Mouse (Mus musculus) cerebellum, adult 11-12 months (tissue): Measurements from ENCODE around the gene Gpr108.

Experiments used
- DNase-seq: peaks from one replicate; pipeline ENCODE4 v3.0.0; 2022

The Gpr108 gene

DNA sequence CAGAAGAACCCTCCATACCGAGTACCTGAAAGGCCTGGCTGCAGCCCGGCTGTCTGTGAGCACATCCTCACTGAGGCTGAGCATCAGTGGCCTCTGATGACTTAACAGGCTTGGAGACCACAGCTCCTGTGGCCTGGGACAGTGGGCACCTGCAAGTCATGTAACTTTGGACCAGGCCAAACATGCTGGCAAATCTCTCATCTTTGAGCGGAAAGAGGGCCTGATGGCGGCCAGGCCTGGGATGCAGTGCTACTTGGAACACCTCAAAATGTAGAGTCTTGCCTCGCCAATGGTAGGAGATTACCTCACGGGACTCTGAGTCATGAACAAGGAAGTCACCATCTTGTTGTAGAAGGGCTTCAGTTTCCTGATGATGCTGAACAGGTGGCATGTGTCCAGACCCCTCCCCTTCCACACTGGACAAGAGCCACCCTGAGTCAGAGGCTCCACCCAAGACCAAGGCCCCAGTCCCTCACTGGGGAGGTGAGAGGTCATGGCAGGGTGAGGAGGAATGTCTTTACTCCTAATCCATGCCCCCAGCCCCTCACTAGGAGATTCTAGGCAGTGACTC, 19.4 kb upstream of the Gpr108 start:
- no peak for DNase-seq

DNA sequence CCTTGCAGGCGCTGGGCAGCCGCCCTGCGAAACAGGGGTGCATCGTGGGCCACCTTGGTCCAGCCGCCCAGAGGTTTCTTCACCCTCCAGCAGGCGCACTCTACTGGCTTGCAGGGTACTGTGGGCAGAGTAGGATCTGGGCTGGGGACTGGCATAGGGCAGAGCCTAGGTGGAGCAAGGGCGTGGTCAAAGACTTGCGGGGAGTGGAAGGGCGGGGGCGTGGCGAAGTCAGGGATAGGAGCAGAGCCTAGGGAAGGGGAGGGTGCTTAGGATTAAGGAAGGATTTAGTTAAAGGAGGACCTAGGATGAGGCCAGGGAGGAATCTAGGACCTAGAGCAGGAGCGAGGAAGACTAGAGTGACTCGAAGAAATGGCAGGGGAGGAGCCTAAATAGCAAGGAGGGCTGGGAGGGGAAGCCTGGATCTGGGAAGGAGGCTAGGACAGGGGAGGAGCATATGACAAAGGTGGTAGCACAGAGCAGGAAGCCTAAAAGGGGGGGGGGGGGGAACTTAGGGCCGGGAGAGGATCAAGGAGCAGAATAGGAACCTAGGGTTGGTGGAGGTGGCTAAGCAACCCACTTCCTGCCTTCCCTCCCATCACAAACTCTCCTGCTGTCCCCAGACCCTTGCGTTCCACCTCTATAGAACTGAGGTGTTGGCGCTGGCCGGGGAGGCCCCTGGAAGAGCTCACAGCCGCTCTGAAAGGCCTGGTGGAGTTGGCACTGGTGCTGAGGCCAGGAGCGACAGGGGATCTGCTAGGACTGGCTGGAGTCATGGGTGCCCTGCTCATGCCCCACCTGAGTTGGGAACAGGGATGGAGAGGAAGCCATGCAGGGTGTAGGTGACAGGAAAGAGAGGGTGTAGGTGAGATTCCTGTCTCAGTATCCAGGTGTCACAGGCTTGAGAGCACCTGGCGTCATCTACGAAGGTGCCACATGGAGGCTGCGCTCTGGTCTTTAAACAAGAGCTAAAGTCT, 17.0 kb upstream of the Gpr108 start:
- DNase-seq, result peak; percentile 83

DNA sequence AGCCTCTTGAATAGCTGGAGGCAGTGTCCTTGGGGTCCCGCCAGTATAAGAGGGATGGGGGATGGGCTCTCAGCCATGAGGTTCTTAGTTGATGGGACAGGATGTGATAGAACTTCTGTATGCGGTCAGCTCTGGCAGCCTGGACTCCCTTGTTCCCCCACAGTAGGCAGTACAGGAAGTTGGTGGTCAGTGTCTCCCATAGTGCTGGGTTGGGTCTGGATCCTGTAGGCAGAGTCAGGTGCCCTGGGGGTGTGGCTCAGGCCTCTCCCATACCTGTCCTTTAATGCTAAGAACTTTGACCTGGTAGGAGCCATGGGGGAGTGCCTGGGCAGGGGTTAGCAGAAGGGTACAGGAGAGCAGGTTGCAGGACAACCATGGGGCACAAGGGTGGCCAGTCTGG, 15.9 kb upstream of the Gpr108 start:
- DNase-seq, result peak; percentile 32

DNA sequence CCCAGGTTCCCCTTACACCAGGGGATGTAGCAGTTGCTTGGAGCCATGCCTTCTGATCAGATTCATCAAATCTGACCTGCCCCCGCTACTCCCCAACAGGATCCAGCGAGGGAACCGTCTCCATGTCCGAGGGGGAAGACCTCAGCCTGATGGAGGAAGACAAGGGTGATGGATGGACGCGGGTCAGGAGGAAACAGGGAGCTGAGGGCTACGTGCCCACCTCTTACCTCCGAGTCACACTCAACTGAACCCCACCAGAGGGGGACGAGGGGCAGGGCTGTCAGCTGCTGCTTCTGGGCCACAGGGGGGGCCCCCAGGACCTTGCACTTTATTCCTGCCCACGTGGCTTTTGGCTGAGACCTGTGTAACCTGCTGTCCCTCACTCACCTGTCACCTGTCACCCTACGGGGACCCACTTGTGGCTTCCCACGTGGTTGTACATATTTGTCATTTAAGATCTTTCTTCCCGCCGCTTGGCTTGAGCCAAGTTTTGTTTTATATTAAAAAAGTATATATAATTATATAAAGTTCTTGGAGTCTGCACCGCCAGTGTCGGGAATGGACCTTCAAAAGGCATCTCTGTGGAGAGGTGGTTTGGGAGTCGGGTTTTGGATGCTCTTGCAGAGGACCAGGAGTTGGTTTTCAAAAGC, 14.8 kb upstream of the Gpr108 start:
- no peak for DNase-seq

DNA sequence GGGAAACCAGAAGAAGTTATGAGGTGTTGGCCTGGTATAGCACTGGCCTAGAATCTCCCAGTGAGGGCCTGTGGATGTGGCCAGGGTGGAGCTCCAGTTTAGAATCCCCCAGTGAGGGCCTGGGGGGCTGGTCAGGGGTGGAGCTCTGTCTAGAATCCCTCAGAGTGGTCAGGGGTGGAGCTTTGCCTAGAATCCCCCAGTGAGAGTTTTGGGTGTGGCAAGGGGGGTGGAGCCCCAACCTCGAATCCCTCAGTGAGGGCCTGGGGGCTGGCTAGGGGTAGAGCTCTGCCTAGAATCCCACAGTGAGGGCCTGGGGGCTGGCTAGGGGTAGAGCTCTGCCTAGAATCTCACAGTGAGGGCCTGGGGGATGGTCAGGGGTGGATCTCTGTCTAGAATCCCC, 13.6 kb upstream of the Gpr108 start:
- no peak for DNase-seq

DNA sequence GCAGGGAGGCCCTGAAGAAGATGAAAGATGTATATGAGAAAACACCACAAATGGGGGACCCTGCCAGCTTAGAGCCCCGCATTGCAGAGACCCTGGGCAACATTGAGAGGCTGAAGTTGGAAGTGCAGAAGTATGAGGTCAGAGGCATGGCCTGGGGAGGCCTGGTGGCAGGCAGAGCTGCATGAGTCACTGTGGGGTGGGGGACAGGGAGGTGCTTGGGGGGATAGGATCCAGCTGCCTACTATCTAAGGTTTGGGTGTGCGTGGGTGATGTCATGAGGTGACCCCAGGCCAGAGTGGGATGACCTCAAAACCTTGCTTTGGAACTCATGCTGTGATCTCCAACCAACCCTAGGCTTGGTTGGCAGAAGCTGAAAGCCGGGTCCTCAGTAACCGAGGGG, 13.0 kb upstream of the Gpr108 start:
- peak; percentile 11 for DNase-seq

DNA sequence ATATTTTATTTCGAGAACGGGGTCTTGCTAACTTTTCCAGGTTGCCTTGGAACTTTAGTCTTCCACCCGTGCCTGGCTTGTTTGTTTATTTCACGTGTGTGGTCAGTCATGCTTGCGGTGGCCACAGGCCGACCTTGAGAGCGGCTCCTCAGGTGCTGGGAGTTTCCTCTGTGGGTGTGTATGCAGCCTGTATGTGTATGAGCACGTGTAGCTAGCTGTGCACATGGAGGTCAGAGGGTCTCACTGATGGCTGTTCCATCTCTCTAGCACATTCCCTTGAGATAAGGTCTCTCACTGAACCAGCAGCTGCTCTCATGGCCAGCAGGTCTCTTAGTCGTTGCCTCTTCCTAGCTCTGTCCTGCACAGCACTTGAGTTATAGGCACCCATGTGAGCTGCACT, 12.1 kb upstream of the Gpr108 start:
- peak; percentile 3 for DNase-seq

DNA sequence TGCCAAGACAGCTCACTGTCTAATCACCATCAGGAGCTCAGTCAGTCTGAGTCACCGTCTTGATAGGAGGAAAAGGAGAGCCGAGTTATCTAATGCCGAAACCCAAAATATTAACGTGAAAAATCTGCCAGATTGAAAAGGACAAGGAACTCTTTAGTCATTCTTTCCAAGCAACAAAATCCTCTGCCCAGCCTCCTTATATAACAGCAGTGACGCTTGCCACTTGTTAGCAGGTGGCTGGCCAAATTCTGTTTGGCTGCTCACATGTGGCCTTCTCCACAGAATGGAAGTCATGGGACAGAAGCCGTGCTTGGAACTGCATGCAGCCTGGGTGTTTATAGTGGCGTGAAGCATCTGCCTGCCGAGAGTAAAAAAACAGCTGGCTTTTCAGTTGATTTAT, 11.5 kb upstream of the Gpr108 start:
- peak; percentile 20 for DNase-seq

DNA sequence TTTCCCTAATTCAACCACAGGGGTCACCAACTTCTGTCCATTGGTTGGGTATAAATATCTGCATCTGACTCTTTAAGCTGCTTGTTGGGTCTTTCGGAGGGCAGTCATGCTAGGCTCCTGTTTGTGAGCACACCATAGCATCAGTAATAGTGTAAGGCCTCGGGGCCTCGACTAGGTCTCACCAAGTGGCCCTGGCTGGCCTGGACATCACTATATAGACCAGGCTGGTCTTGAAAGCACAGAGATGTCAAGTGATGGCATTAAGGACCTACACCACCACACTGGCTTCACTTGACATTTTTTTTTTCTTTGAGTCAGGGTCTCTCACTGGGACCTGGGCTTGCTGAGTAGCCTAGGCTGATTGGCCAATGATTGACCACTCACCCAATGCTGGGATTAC, 9.9 kb upstream of the Gpr108 start:
- DNase-seq, result no peak

DNA sequence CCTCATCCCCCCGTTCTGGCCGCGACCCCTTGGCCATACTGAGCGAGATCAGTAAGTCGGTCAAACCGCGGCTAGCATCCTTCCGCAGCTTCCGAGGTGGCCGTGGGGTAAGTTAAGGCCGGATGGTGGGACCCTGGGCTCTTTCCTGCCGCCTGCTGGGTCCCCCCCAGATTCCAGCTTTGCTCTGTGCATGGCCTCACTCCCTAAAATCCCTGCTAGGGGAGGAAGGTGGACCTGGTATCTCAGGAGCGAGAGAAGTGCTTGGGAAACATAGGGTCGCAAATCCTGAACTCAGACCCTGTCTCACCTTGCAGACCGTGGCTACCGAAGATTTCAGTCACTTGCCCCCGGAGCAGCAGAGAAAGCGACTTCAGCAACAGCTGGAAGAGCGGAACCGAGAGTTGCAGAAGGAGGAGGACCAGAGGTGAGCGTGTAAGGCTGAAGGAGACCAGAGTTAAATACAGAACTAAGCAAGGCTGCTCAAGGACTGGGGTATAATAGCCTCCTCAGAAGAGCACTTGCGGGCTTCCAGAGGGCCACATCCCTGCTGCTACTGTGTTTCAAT, 8.8 kb upstream of the Gpr108 start:
- no peak for DNase-seq

DNA sequence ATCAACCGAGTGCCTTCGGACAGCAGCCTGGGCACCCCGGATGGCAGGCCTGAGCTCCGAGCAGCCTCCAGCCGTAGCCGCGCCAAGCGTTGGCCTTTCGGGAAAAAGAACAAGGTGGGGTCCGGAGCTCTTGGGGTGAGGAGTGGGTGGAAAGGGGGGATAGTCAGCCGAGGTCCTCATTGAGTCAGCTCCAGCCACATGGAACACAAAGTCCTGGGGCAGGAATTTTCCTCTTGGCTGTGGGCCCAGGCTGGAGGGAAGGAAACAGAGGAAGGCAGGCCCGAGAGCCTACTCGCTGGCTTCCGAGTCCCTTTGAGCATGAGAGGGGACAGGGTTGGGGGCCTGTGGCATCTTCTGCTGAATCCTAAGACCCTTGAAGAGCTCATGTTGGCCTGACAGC, 7.1 kb upstream of the Gpr108 start:
- no peak for DNase-seq

DNA sequence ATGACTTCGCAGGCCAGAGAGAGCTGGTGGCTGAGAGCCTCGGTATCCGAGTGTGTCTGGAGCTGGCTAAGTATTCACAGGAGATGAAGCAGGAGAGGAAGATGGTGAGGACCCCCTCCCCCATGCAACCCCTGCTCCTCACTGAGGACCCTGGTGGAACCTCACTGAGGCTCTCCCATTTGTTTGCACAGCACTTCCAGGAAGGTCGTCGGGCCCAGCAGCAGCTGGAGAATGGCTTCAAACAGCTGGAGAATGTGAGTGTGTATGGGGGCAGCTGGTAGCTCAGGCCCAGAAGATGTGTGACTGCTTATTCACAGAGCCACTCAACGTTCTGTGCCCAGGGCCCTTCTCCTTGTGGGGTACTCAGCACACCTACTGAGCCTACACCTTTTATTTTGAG, 5.1 kb upstream of the Gpr108 start:
- no peak for DNase-seq

DNA sequence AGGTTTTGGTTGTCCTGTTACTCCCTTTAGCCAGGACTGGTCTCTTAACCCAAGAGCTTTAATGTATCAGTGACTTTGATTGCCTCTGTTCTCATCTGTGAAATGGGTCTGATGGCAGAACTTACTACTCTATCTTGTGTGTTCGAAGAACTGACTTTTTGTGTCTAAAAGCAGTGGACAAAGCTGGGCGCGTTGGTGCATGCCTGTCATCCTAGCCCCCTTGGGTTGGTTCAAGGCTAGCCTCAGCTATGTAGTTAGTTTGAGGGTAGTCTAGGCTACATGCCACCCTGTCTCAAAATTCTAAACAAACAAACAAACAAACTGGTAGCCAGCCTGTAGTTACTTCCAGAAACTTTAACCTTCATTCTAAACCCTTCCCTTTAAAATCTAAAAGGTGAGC, 3.2 kb upstream of the Gpr108 start:
- no peak for DNase-seq

DNA sequence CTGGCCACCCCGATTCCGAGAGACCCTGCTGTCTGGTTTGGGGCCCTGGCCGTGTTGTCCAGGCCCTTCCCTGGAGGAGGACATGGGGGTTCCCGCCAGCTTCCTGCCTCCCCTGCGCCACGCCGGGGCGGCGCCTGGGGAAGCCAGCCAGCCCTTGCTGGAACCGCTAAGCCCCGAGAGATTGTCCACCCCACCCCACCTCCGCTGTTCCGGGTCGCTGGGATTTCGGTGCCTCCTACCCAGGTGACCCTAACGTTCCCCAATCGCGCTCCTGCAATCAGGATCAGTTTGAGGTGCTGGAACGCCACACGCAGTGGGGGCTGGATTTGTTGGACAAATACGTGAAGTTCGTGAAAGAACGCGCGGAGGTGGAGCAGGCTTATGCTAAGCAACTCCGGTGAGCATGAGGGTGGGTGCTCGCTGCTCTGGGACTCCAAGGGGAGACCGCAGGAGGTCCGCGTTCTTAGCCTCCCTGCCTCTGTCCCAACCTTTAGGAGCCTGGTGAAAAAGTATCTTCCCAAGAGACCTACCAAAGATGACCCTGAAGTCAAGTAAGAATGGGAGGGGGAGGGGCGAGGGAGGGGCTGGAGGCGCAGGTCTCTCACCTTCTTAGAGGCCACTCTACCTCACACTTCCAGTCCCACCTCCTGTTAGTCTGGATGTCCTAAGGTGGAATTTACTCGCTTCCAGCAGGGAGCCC, 2.4 kb upstream of the Gpr108 start:
- peak; percentile 70 for DNase-seq

DNA sequence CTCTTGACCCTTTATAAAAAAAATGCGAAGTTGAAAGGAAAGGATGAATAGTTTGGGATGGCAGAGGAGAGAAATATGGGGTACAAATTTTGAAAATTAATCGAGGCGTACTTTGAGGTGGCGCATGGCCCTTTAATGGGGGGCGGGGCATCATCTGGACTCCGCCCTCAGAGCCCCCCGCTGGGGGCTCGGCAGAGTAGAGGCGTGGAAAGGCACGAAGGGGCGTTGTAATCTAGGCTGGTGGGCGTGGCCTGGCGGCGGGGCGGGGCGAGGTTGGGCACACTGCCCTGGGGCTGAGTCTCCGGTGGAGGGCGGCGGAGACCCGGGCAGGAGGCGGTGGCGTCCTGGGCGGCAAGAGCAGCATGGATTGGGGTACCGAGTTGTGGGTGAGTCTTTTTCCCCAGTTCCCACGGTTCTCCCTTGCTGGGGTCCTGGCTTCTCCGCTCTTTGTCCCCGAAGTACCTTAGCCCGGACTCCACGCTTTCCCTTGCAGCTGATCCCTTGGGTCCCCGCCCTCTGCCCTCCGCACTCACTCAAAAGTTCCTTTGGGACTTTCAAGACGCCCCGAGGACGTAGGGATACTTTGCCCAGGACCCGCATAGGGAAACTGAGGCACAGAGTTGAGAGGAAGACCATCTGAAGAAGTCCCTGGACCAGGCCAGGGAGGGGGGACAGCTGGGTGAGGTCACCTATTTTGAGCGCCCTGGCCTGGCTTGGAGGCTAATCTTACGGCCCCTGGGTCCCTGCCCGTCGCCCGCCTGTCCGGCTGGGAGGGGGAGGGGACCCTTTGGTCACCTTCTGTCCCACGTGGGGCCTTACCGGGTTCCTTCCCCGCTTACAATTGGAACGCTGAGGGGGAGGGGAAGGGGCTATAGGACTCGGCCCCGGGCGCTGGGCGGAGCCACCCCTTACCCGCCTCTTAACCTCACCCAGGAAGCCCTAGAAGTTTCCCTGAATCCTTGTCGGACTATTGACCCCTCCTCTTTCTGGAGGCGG, 1.2 kb upstream of the Gpr108 start, which contains the start of gene Trip10:
Trip10 (plus strand) TSS at position 270 of the 996 bp plus-strand sequence.
- DNase-seq, result peak; percentile 86

DNA sequence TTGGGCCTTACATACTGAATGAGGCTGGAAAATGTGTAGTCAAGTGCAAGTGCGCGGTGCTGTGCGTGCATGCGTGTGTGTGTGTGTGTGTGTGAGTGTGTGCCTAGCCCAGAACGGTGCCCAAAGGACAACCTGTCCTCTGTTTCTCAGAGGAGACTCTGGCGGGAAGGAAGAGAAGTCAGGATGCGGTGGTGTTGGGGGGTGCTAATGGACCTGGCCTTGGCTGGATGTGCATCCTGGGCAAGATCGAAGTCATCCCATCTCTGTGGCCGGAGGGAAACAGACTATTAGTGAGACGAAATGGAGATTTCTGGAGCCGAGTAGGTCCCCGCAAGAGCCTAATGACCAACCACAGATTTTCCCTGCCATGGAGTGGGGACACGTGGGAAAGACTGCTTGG, 525 bp upstream of the Gpr108 start:
- peak; percentile 70 for DNase-seq

DNA sequence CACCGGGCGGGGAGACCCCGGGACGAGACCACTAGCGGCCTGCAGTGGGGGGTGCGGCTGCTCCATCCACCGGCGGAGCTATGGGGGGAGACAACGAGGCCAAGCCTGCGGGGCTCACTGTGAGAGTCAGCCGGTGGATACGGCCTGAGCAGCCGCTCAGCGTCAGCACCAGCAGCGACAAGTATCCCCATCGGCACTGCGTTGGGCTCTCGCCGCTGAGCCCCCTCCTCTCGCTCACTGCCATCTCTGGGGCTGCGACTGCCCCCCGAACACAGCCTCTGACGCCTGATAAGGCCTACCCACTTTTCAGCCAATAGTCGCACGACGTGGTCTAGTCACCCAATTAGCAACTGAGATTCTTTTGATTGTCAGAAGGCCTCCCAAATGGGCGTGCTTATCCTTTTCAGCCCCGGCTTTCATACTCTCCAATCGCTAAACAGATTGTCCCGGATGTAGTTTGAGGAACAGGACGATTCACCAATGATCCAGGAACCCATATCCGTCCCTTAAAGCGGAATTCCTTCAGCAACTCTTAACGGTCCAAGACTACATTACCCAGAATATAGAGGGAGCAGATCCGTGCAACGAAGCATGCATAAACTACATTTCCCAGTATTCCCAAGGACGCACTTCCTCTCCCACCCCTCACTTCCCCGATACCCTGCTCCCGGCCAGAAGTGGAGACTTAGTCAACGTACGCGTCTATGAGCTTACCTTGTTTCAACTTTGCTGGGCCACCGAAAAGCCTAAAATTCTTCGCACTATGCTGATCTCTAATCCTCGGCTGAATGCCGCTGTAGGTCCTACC, 649 bp downstream of the Gpr108 start:
- peak; percentile 97 for DNase-seq

DNA sequence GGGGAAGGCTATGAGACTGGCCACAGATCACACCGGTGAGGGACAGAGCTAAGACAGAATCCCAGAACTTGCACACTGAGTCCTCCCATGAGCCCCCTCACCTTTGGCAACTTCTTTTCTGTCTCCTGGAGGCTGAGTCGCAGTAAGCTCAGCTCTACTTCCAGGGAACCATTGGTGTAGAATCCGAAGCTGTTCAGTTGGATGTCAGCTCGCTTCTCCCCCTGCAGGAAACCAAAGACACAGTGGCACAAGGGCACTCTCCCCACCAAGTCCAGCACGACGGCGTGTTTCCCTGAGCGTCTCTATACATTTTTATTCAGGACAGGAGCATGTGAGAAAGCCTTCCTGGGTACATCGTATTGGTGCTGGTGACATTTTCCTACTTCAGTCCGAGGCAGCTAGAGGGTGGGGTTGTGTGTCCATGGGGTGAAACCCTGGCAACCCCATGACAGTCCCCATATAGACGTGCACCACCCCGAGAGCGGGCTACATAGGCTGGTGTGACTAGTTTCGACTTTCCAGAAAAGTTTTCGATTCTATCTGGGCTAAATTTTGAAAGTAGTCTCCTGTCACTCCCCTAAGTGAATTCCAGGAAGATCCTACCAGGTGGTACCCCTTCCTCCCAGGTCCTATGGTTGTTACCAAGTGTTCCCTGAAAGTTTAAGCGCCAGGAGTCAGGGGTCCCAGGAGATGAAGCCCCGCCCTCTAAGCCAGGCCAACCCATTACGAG, 1.4 kb downstream of the Gpr108 start:
- DNase-seq, result peak; percentile 60

DNA sequence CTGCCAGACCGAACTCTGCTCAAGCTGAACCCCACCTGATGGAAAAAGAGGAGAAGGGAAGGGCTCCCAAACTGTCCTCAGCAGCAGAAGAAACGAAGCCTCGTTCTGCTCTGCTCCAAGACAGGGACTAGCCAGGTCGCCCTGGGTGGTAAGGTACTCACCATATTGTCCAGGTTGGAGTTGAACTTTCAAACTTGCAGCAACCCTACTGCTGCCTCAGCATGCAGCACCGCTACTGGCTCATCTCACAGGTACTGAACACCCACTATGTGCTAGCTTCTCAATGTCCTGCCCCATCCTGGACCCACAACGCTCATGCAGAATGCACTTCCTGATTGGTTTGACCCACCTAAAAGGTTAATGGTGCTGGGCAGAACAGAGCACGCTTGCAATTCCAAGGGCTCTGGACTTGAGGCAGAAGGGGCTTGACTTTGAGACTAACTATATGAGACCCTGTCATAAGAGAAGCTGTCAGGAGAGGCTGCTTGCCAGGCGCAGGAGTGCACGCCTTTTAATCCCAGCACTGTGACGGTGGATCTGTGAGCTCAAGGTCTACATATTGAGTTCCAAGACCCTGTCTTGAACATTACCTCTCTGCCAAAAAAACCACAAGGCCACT, 2.8 kb downstream of the Gpr108 start:
- DNase-seq, result peak; percentile 53
